Mouse (Mus musculus) brain, embryonic 14.5 days (tissue): ENCODE data around the gene Gm49373. TPM values are rescaled to one million over a fixed set of nuclear protein-coding genes. Genes with fewer than 3 reads are reported as not detected.

Experiments used
- DNase-seq: peaks from one replicate; pipeline ENCODE4 v3.0.0-alpha.2; 2011; ENCODE audit warnings: low read depth
- CTCF ChIP-seq: fragments of 200-500 bp; IDR thresholded peaks from 2 replicates; pipeline ENCODE4 v1.5.1; 2012; ENCODE audit warnings: inconsistent platforms, mild to moderate bottlenecking, moderate library complexity, borderline replicate concordance; ENCODE audit not compliant: insufficient read depth, insufficient read length; ENCODE audit errors: extremely low read depth
- POLR2A ChIP-seq: fragments of 200-500 bp; IDR thresholded peaks from 2 replicates; pipeline ENCODE4 v1.6.1; 2012; ENCODE audit warnings: mild to moderate bottlenecking, inconsistent platforms, borderline replicate concordance; ENCODE audit not compliant: poor library complexity, insufficient read depth, insufficient read length, severe bottlenecking; ENCODE audit errors: extremely low read depth
- polyA plus RNA-seq: library from polyadenylated mRNA; depleted of rRNA; stranded (reverse); fragments of >200 nt; gene quantifications from 2 replicates; pipeline ENCODE4 v1.2.3, GENCODE M21; 2012

Gene Gm49373
- polyA plus RNA-seq, 1 experiment: 3.0 TPM

DNA sequence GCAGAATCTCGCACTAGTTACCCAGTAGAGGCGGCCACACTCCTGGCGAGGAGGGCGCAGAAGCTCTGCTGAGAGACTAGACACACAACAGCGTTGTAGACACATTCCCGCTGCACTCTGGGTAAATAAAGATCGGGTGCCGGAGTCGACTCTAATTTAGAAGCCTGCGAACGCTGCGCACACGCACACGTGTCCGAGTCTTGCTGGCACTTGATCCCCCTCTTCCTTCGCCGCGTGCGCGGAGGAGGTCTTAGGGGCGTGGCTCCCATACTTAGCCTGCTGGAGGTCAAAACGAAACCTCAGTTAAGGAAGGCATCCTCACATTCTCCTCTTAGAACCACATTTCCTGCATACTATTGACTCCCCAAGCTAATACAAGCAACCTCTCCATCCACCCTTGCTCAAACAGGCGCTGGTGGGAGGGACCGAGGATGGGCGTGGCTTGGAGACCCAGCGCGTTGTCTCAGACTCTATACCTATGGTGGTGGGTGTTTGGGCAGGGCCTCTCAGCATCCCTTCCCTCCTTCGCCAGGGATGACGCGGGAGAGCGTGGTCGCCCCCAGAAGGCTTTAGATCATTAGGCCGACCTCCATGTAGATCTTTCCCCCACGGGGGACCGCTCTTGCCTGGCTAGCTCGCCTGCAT is 41.5 kb downstream of the Gm49373 start:
- TF ChIP-seq CTCF: no peak
- TF ChIP-seq POLR2A: no peak

DNA sequence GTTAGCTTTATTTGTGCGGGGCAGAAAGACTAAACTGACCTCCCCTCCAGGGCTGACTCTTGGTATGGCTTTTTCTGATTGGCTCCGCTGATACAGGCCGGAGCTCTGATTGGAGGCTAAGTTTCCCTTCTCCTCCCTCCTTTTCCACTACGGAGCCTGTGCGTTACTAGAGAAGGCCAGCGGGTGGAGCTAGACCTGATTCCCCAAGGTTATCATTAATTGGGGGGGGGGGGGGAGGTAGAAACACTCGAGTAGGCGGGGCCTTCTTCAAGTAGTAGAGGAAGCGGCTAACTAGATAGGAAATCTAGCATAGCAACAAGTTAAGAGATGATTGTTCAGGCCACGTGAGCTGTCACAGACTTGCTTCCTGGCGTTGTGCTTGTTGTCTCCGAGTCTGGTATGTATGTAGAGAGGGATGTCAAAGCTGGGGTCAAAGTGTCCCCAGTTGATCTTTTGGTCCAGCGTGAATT is 42.1 kb downstream of the Gm49373 start:
- peak; percentile 89 for DNase-seq
- TF ChIP-seq CTCF: peak; percentile 59; the same call in 1 of the 2 replicates
- TF ChIP-seq POLR2A: no peak

More for the DNA sequence above, 41.5 kb downstream of the Gm49373 start:
- peak; percentile 71 for DNase-seq

DNA sequence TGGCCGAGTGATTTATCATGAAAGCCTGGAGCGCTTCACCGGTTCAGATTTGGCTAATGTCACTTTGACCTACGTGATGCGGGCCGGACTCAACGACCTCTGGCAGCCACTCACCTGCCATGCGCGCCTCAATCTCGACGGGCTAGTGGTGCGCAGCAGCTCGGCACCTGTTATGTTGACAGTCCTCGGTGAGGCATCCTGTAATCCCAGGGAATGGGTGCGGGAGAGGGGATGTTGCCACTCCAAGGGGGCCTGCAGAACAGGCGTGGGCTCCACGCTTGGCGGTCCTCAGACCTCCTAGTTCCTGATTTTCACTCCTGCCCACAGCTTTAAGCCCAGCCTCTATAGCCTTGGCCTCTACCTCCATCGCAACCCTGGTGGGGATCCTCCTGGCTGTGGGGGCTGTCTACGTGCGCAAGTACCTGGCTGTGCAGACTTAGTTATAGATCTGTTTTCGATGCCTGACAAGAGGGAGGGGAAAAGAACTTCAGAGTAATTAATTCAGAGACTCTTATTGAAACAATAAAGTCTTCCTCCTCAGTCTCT is 42.8 kb downstream of the Gm49373 start:
- TF ChIP-seq POLR2A (no peak), CTCF (no peak)
- DNase-seq: no peak

DNA sequence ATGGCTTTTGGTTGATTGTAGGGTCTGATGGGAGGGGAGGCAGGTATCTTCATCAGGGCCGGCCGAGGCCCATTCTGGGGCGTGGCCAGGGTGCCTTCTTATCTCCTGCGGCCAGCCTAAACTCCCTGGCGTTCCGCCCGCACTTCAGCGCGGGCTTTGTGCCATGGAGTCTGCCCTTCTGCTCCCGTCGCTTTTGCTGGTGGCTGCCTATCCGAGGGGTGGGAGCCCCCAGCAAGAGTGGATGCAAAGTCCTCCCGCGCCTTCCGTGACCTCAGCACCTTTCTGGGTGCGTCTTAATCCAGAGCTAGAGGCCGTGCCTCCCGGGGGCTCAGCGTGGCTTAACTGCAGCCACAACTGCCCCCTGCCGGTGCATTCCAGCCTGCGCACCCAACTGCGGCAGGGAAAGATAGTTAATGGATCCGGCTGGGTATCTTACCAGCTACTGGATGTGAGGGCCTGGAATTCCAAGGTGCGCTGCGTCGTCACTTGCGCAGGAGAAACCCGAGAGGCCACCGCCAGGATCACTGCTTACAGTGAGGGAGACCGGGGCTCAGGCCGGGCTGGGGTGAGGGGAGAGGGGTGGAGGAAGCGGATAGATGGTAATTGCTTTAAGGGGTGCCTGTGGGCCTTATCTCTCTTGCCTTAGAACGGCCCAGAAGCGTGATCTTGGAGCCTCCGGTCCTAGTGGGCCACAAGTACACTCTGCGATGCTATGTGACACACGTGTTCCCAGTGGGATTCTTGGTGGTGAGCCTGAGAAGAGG is 43.4 kb downstream of the Gm49373 start, which contains the start of gene Icam4:
TSS of gene Icam4 (plus strand) at position 83 of the 764 bp plus-strand sequence.
- TF ChIP-seq CTCF (peak; percentile 83), POLR2A (no peak)
- peak; percentile 63 for DNase-seq

DNA sequence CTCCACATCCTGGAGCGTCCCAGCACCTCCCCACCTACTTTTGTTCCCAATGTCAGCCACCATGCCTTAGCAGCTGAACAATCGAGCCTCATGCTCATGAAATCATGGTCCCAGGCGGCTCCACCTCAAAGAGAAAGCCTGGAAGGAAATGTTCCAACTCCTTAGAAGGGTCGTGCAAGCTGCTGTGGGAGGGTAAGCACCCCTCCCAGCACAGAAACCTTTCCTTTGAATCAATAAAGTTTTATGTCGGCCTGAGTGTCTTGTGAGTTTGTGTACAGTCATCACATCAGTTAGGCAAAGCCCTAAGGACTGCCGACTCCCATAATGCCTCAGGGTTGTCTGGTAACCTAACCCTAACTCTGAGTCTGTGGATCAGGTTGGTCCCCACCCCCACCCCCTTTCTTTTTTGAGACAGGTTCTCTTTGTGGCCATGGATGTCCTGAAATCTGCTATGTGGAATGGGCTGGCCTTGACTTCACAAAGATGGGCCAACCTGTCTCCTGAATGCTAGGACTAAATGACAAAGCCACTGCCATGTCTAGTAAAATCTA is 44.3 kb downstream of the Gm49373 start:
- DNase-seq: no peak
- TF ChIP-seq POLR2A (no peak), CTCF (no peak)

DNA sequence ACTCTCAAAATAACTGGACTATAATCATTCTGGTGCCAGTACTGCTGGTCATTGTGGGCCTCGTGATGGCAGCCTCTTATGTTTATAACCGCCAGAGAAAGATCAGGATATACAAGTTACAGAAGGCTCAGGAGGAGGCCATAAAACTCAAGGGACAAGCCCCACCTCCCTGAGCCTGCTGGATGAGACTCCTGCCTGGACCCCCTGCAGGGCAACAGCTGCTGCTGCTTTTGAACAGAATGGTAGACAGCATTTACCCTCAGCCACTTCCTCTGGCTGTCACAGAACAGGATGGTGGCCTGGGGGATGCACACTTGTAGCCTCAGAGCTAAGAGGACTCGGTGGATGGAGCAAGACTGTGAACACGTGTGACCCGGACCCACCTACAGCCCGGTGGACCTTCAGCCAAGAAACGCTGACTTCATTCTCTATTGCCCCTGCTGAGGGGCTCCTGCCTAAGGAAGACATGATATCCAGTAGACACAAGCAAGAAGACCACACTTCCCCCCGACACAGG is 45.1 kb downstream of the Gm49373 start:
- no peak for TF ChIP-seq CTCF
- no peak for TF ChIP-seq POLR2A
- DNase-seq: no peak

DNA sequence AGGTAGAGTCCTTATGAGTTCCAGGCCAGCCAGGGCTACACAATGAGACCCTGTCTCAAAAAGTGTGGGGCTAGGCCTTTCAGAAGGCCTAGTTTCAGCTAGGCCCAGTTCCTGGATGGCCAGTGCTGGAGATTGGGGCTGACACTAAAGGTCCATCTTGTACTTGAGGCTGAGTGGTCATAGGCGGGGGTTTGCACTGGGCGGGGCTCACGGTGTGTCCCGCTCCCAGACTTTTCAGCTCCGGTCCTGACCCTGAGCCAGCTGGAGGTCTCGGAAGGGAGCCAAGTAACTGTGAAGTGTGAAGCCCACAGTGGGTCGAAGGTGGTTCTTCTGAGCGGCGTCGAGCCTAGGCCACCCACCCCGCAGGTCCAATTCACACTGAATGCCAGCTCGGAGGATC is 46.0 kb downstream of the Gm49373 start:
- DNase-seq: no peak
- no peak for TF ChIP-seq POLR2A
- TF ChIP-seq CTCF: no peak

DNA sequence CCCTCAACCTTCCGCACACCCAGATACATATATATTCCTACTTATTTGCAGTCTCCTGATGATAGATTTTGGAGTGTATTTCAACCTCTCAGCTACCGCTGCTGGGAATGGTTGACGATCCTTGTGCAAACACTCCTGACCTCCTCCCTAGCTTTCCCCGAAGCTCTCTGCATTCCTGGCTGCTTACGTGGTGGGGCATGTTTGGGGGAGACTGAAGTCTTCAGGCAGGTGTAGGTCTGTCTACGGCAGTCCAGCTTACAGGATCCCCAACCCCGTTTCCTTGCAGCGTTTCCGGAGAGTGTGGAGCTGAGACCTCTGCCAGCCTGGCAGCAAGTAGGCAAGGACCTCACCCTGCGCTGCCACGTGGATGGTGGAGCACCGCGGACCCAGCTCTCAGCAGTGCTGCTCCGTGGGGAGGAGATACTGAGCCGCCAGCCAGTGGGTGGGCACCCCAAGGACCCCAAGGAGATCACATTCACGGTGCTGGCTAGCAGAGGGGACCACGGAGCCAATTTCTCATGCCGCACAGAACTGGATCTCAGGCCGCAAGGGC is 47.6 kb downstream of the Gm49373 start:
- TF ChIP-seq CTCF (no peak), POLR2A (no peak)

DNA sequence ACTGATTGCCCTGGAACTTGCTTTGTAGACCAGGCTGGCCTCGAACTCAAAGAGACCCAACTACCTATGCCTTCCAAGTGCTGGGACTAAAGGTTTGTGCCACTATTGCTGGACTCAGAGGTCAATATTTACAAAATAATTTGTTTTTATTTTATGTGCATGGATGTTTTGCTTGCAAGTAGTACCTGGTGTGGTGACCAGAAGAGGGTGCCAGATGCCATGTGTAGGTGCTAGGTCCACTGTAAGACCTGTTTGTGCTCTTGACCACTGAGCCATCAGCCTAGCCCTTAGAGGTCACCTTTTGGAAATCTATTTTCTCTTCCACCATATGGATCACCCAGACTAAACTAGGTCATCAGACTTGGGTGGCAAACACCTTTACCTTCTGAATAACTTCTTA is 50.2 kb downstream of the Gm49373 start:
- TF ChIP-seq POLR2A (no peak), CTCF (no peak)
- no peak for DNase-seq

More for the DNA sequence above, 47.6 kb downstream of the Gm49373 start:
- DNase-seq: no peak

DNA sequence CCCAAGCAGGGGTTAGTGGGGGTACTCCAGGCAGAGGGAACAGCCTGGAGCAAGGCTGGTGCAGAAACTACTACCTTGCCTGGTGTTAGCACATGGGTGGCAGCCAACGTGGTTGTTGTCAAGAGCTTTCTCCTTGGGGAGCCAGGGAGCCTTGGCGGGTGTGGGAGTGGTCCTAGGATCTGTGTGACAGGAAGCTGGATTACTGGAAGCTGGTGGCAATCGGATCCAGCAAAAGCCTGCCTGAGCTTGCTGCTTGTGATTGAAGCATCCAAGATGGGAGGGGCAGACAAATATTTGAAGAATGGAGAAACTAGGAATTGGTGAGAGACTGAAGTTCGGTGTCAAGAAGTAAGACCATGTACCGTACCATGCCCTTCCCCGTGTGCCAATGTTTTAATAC is 50.6 kb downstream of the Gm49373 start:
- TF ChIP-seq POLR2A (no peak), CTCF (no peak)
- no peak for DNase-seq

DNA sequence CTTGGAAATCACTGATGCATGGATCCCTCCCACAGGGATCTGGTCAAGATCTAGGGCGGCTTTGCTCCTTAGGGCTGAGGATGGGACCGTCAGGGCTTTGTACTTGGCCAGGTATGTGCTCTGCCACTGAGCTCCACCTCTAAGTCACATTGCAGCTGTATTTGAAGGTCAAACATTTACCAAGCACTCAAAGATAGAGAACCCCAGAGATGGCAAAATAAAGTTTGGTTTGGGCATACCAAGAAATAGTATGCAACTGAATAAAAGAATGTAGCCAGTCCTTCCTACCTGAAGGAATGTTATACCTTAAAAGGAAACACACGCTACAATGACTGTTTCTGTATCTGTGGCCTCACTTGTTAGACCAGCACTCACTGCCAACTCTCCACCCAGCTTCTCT is 51.5 kb downstream of the Gm49373 start:
- no peak for TF ChIP-seq CTCF
- TF ChIP-seq POLR2A: no peak
- DNase-seq: no peak
